Mouse (Mus musculus) midbrain, embryonic 15.5 days (tissue): ENCODE results near the gene Ilf3. TPM values are rescaled to one million over a fixed set of nuclear protein-coding genes. Genes with fewer than 3 reads are reported as not detected.
"Not testable (repeated sequence)": the region's sequence is repeated elsewhere in the genome, so short reads cannot be mapped to it uniquely, and the experiment has no call there.

Source experiments
- ATAC-seq: fragments of 200-750 bp; cut with Nextera tagmentation; replicated peaks from 2 replicates; pipeline ENCODE4 v1.8.0; 2017; ENCODE audit warnings: moderate TSS enrichment
- H3K27ac ChIP-seq: fragments of 300-500 bp; sonication (generic); 2 replicates; pipeline ENCODE4 v1.5.1; 2015; ENCODE audit warnings: mild to moderate bottlenecking, inconsistent platforms
- H3K27me3 ChIP-seq: fragments of 300-500 bp; sonication (generic); replicated peaks from 2 replicates; pipeline ENCODE4 v1.6.1; 2015; ENCODE audit warnings: inconsistent platforms
- H3K36me3 ChIP-seq: fragments of 300-500 bp; sonication (generic); replicated peaks from 2 replicates; pipeline ENCODE4 v1.6.1; 2015; ENCODE audit warnings: inconsistent platforms
- H3K4me1 ChIP-seq: fragments of 300-500 bp; sonication (generic); 2 replicates; pipeline ENCODE4 v1.6.1; 2015; ENCODE audit warnings: inconsistent platforms
- H3K4me2 ChIP-seq: fragments of 300-500 bp; sonication (generic); 2 replicates; pipeline ENCODE4 v1.6.1; 2015; ENCODE audit warnings: inconsistent platforms, mild to moderate bottlenecking, moderate library complexity
- H3K4me3 ChIP-seq: fragments of 300-500 bp; sonication (generic); 2 replicates; pipeline ENCODE4 v1.5.1; 2015; ENCODE audit warnings: mild to moderate bottlenecking, inconsistent platforms
- H3K9ac ChIP-seq: fragments of 300-500 bp; sonication (generic); 2 replicates; pipeline ENCODE4 v1.6.1; 2015; ENCODE audit warnings: mild to moderate bottlenecking, inconsistent platforms
- H3K9me3 ChIP-seq: fragments of 300-500 bp; sonication (generic); 2 replicates; pipeline ENCODE4 v1.6.1; 2016; ENCODE audit warnings: inconsistent platforms
- WGBS: fragments of 180-500 bp; shearing (Covaris S2); methylation state at CpG from one replicate; pipeline ENCODE4 v1.1.7; 2015; ENCODE audit warnings: mixed read lengths; 5-methylcytosine and 5-hydroxymethylcytosine counted together
- polyA plus RNA-seq: library from polyadenylated mRNA; unstranded; fragments of >200 nt; fragmentation: Nextera tagmentation; extraction: Ambion mirVana; gene quantifications from 2 replicates; pipeline ENCODE4 v1.2.1, GENCODE M21; 2015

Ilf3 gene
- polyA plus RNA-seq: 246 and 256 TPM in 2 replicates

GRCm38 (mm10) chr9:21367357-21368111 is at the start of gene Ilf3:
Gene Ilf3, plus strand, starts transcription at chr9:21367871.
- Histone ChIP-seq H3K9ac (peak within 1 kb of the TSS; percentile 80), H3K4me1 (peaks cover 30% of the 10 kb centered on the region), H3K4me2 (peak within 1 kb of the TSS; percentile 77), H3K9me3 (no peaks in the 10 kb centered on the region), H3K27ac (peak within 1 kb of the TSS; percentile 91), H3K36me3 (no peaks in the 10 kb centered on the region), H3K27me3 (no peaks in the 10 kb centered on the region; the same call in 1 of the 2 replicates), H3K4me3 (peak within 1 kb of the TSS; percentile 90)
- ATAC-seq: peak; percentile 93
- under 1% methylated on average over 63 of the region's 66 CpGs for WGBS

- no peak overlapping the region for H3K27ac ChIP-seq
- H3K36me3 ChIP-seq: no peaks in the 10 kb centered on the region
- H3K4me1 ChIP-seq: peaks cover 19% of the 10 kb centered on the region
- ATAC-seq: no peak
- H3K4me3 ChIP-seq: no peak overlapping the region
- WGBS: 93% methylated on average over 6 of the region's 6 CpGs
- no peak overlapping the region for H3K4me2 ChIP-seq
- no peaks in the 10 kb centered on the region for H3K27me3 ChIP-seq
- no peak overlapping the region for H3K9ac ChIP-seq
- no peaks in the 10 kb centered on the region for H3K9me3 ChIP-seq
Measured at GRCm38 (mm10) chr9:21318792-21319191, 48.9 kb upstream of the Ilf3 start.

GRCm38 (mm10) chr9:21319503-21319902 is 48.2 kb upstream of the Ilf3 start:
- 95% methylated on average over 4 of the region's 4 CpGs for WGBS

GRCm38 (mm10) chr9:21320280-21320618 is 47.4 kb upstream of the Ilf3 start:
- Histone ChIP-seq H3K9ac (peak overlapping the region; percentile 73), H3K27me3 (no peaks in the 10 kb centered on the region), H3K4me1 (peaks cover 19% of the 10 kb centered on the region), H3K36me3 (no peaks in the 10 kb centered on the region), H3K4me3 (peak overlapping the region; percentile 81), H3K4me2 (peak overlapping the region; percentile 91), H3K27ac (0 out of 2 replicates have a peak overlapping the region, but pooled peaks have one; percentile 70), H3K9me3 (no peaks in the 10 kb centered on the region)
- WGBS: 23% methylated on average over 4 of the region's 4 CpGs
- peak; percentile 65 for ATAC-seq

More at GRCm38 (mm10) chr9:21319503-21319902, 48.2 kb upstream of the Ilf3 start:
- H3K36me3 ChIP-seq: no peaks in the 10 kb centered on the region
- no peak overlapping the region for H3K27ac ChIP-seq
- H3K27me3 ChIP-seq: no peaks in the 10 kb centered on the region
- no peak overlapping the region for H3K4me2 ChIP-seq
- no peak overlapping the region for H3K9ac ChIP-seq
- peaks cover 19% of the 10 kb centered on the region for H3K4me1 ChIP-seq
- H3K4me3 ChIP-seq: no peak overlapping the region
- ATAC-seq: no peak
- H3K9me3 ChIP-seq: no peaks in the 10 kb centered on the region

GRCm38 (mm10) chr9:21320619-21321512 is 46.8 kb upstream of the Ilf3 start, which contains the start of gene Slc44a2:
Gene Slc44a2, plus strand, starts transcription at chr9:21320698.
- peak; percentile 94 for ATAC-seq
- Histone ChIP-seq H3K36me3 (no peaks in the 10 kb centered on the region), H3K27me3 (no peaks in the 10 kb centered on the region), H3K9me3 (no peaks in the 10 kb centered on the region), H3K4me1 (peaks cover 19% of the 10 kb centered on the region), H3K27ac (peak within 1 kb of the TSS; percentile 70), H3K4me2 (peak within 1 kb of the TSS; percentile 91), H3K4me3 (peak within 1 kb of the TSS; percentile 81), H3K9ac (peak within 1 kb of the TSS; percentile 73)
- under 1% methylated on average over 52 of the region's 52 CpGs for WGBS

- Histone ChIP-seq H3K4me1 (peaks cover 19% of the 10 kb centered on the region), H3K27ac (no peak overlapping the region)
Measured at GRCm38 (mm10) chr9:21321513-21321835, 46.2 kb upstream of the Ilf3 start.

GRCm38 (mm10) chr9:21322211-21322916 is 45.3 kb upstream of the Ilf3 start:
- no peak overlapping the region for H3K27ac ChIP-seq
- H3K36me3 ChIP-seq: no peaks in the 10 kb centered on the region
- 85% methylated on average over 19 of the region's 19 CpGs for WGBS
- H3K9ac ChIP-seq: no peak overlapping the region
- no peak for ATAC-seq
- no peak overlapping the region for H3K4me3 ChIP-seq
- H3K4me1 ChIP-seq: peaks cover 19% of the 10 kb centered on the region
- H3K9me3 ChIP-seq: no peaks in the 10 kb centered on the region
- peak overlapping the region; percentile 91 for H3K4me2 ChIP-seq
- no peaks in the 10 kb centered on the region for H3K27me3 ChIP-seq

More at GRCm38 (mm10) chr9:21321513-21321835, 46.2 kb upstream of the Ilf3 start:
- Histone ChIP-seq H3K4me3 (peak overlapping the region; percentile 81), H3K9me3 (no peaks in the 10 kb centered on the region), H3K4me2 (peak overlapping the region; percentile 91), H3K27me3 (no peaks in the 10 kb centered on the region), H3K9ac (peak overlapping the region; percentile 73), H3K36me3 (no peaks in the 10 kb centered on the region)
- 0 out of 2 replicates have a peak, but pooled peaks have one; percentile 7 for ATAC-seq
- WGBS: 20% methylated on average over 6 of the region's 6 CpGs

GRCm38 (mm10) chr9:21322917-21323297 is 44.8 kb upstream of the Ilf3 start:
- H3K9me3 ChIP-seq, H3K36me3 ChIP-seq, H3K9ac ChIP-seq, H3K27ac ChIP-seq, H3K4me3 ChIP-seq, H3K27me3 ChIP-seq, H3K4me2 ChIP-seq, ATAC-seq: not testable (repeated sequence)
- H3K4me1 ChIP-seq: peaks cover 19% of the 10 kb centered on the region
- 95% methylated on average over 8 of the region's 8 CpGs for WGBS

GRCm38 (mm10) chr9:21324269-21324668 is 43.4 kb upstream of the Ilf3 start:
- no peak overlapping the region for H3K4me3 ChIP-seq

GRCm38 (mm10) chr9:21327569-21327968 is 40.1 kb upstream of the Ilf3 start:
- ATAC-seq: no peak
- H3K9ac ChIP-seq: no peak overlapping the region
- H3K4me3 ChIP-seq: no peak overlapping the region
- no peaks in the 10 kb centered on the region for H3K36me3 ChIP-seq
- no peaks in the 10 kb centered on the region for H3K27me3 ChIP-seq
- peaks cover 12% of the 10 kb centered on the region; the same call in 1 of the 2 replicates for H3K4me1 ChIP-seq
- WGBS: 80% methylated on average over 3 of the region's 3 CpGs
- H3K9me3 ChIP-seq: no peaks in the 10 kb centered on the region
- H3K4me2 ChIP-seq: no peak overlapping the region
- H3K27ac ChIP-seq: no peak overlapping the region

More at GRCm38 (mm10) chr9:21324269-21324668, 43.4 kb upstream of the Ilf3 start:
- no peaks in the 10 kb centered on the region for H3K36me3 ChIP-seq
- H3K4me2 ChIP-seq: no peak overlapping the region
- H3K27me3 ChIP-seq: no peaks in the 10 kb centered on the region
- no peak overlapping the region for H3K27ac ChIP-seq
- peaks cover 19% of the 10 kb centered on the region for H3K4me1 ChIP-seq
- H3K9me3 ChIP-seq: no peaks in the 10 kb centered on the region
- no peak for ATAC-seq
- WGBS: 95% methylated on average over 11 of the region's 11 CpGs
- H3K9ac ChIP-seq: no peak overlapping the region

GRCm38 (mm10) chr9:21328041-21328440 is 39.6 kb upstream of the Ilf3 start:
- Histone ChIP-seq H3K27me3 (no peaks in the 10 kb centered on the region), H3K9ac (no peak overlapping the region), H3K4me2 (no peak overlapping the region), H3K4me3 (no peak overlapping the region), H3K36me3 (no peaks in the 10 kb centered on the region), H3K9me3 (no peaks in the 10 kb centered on the region), H3K27ac (no peak overlapping the region), H3K4me1 (peaks cover 16% of the 10 kb centered on the region; the same call in 1 of the 2 replicates)
- 81% methylated on average over 3 of the region's 3 CpGs for WGBS
- ATAC-seq: no peak

- WGBS: 67% methylated on average over 4 of the region's 5 CpGs
- ATAC-seq: no peak
- no peak overlapping the region for H3K27ac ChIP-seq
- no peak overlapping the region for H3K4me2 ChIP-seq
- H3K36me3 ChIP-seq: no peaks in the 10 kb centered on the region
- peaks cover 20% of the 10 kb centered on the region; the same call in 1 of the 2 replicates for H3K4me1 ChIP-seq
- H3K9me3 ChIP-seq: no peaks in the 10 kb centered on the region
- no peak overlapping the region for H3K4me3 ChIP-seq
- H3K9ac ChIP-seq: no peak overlapping the region
- H3K27me3 ChIP-seq: no peaks in the 10 kb centered on the region
Measured at GRCm38 (mm10) chr9:21329041-21329440, 38.6 kb upstream of the Ilf3 start.
